Mouse (Mus musculus): ENCODE measurements around the gene Zfp790. TPM values are rescaled to one million over a fixed set of nuclear protein-coding genes. Genes with fewer than 3 reads are reported as not detected.
"Not testable (repeated sequence)": the region's sequence is repeated elsewhere in the genome, so short reads cannot be mapped to it uniquely, and the experiment has no call there.

Gene Zfp790
- polyA plus RNA-seq, 1 experiment from 2014 or later, result 9.1 TPM

DNA sequence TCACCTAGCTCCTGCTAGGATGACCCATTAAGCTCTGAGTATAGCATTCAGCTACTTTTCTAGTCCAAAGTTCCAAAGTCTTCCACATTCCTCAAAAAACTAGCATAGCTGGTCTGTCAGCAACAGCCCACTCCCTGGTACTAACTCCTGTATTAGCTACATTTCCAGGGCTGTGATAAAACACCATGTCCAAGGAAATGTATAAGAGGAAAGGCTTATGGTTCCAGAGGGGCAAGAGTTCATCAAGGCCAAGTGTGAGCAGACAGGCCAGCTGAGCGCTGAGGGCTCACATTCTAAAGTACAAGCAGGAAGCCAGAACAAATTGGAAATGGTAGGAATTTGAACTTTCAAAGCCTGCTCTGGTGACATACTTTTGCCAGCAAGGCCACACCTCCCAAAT, 26.2 kb downstream of the Zfp790 start:
- H3K4me3 ChIP-seq, result no peak overlapping the region
- H3K4me2 ChIP-seq, result no peak overlapping the region
- no peaks in the 10 kb centered on the region for H3K27me3 ChIP-seq (replicated peaks)
- no peak overlapping the region for H3K27ac ChIP-seq (replicated peaks)
- H3K9me3 ChIP-seq, result no peaks in the 10 kb centered on the region
- no peaks in the 10 kb centered on the region for H3K4me1 ChIP-seq
- peaks cover 35% of the 10 kb centered on the region for H3K36me3 ChIP-seq
- no peak for ATAC-seq (ENCODE audit: extremely low read depth, insufficient number of reproducible peaks, low FRiP score, low TSS enrichment)
- no peak overlapping the region for H3K9ac ChIP-seq
- WGBS, result 75% methylated on average over 1 of the region's 1 CpGs

DNA sequence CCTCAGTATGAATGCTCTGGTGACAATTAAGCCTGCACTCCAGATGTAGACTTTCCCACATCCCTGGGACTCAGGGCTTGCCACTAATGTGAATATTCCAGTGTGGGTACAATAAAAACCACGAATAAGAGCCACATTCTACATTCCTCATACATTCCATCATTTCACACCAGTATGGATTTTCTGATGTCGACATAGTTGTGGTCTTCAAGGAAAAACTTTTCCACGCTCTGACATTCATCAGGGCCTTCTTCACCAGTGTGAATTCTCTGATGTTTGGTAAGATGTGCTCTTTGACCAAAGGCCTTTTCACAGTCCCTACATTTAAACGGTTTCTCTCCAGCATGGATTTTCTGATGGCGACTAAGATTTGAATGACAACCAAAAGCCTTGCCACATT, 28.7 kb downstream of the Zfp790 start:
- Histone ChIP-seq H3K36me3 (peaks cover 55% of the 10 kb centered on the region), H3K9ac (no peak overlapping the region), H3K27me3 (replicated peaks) (no peaks in the 10 kb centered on the region), H3K4me2 (no peak overlapping the region), H3K4me1 (no peaks in the 10 kb centered on the region), H3K27ac (replicated peaks) (no peak overlapping the region), H3K9me3 (no peaks in the 10 kb centered on the region), H3K4me3 (no peak overlapping the region)
- 78% methylated on average over 5 of the region's 5 CpGs for WGBS
- ATAC-seq (ENCODE audit: extremely low read depth, insufficient number of reproducible peaks, low FRiP score, low TSS enrichment), result no peak

- Histone ChIP-seq H3K27ac (replicated peaks) (no peak overlapping the region), H3K9ac (peak overlapping the region; percentile 67), H3K27me3 (replicated peaks) (no peaks in the 10 kb centered on the region), H3K36me3 (peaks cover 21% of the 10 kb centered on the region; the same call in 1 of the 2 replicates), H3K4me1 (peaks cover 5% of the 10 kb centered on the region; the same call in 1 of the 2 replicates), H3K4me3 (peak overlapping the region; percentile 55), H3K9me3 (no peaks in the 10 kb centered on the region), H3K4me2 (peak overlapping the region; percentile 69)
- no peak for ATAC-seq (ENCODE audit: extremely low read depth, insufficient number of reproducible peaks, low FRiP score, low TSS enrichment)
- WGBS, result 45% methylated on average over 9 of the region's 9 CpGs
Measured at GRCm38 (mm10) chr7:29852831-29853218, 36.9 kb downstream of the Zfp790 start.

DNA sequence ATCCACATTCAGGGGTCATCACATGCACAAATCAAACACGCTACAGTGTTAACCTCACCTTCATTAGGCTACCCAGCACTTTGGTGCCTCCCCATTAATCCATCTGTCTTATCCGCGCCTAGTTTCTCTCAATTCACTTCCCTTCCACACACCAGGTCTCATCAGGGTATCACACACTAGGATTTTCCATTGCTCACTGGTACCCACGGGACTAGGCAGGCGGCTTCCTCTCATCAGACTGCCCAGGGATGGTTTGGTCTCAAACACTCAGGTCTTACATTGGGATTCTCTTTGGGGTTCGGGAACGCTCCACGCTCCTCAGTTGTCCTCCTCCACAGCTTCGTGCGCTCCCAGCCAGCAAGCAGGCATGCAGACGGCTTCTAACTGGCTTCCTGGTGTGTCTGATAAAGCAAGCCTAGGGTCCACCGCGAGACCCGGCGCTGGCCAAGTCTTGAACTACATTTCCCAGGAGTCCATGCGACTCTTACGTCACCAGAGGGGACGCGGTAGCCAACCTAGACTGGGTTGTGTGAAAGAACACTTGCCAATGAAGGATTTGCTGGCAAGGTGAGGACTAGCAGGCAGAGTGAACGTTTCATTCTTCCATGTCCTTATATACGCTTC, 37.4 kb downstream of the Zfp790 start, which contains the start of gene Zfp940:
TSS of gene Zfp940 (minus strand) at position 451 of the 624 bp plus-strand sequence.
- peak; percentile 88 for ATAC-seq (ENCODE audit: extremely low read depth, insufficient number of reproducible peaks, low FRiP score, low TSS enrichment)
- Histone ChIP-seq H3K4me2 (peak within 1 kb of the TSS; percentile 69), H3K9me3 (no peaks in the 10 kb centered on the region), H3K4me1 (peaks cover 5% of the 10 kb centered on the region; the same call in 1 of the 2 replicates), H3K36me3 (peaks cover 18% of the 10 kb centered on the region; the same call in 1 of the 2 replicates), H3K9ac (peak within 1 kb of the TSS; percentile 67), H3K27me3 (replicated peaks) (no peaks in the 10 kb centered on the region), H3K4me3 (peak within 1 kb of the TSS; percentile 55), H3K27ac (replicated peaks) (no peak within 1 kb of the TSS)
- 1% methylated on average over 21 of the region's 21 CpGs for WGBS

DNA sequence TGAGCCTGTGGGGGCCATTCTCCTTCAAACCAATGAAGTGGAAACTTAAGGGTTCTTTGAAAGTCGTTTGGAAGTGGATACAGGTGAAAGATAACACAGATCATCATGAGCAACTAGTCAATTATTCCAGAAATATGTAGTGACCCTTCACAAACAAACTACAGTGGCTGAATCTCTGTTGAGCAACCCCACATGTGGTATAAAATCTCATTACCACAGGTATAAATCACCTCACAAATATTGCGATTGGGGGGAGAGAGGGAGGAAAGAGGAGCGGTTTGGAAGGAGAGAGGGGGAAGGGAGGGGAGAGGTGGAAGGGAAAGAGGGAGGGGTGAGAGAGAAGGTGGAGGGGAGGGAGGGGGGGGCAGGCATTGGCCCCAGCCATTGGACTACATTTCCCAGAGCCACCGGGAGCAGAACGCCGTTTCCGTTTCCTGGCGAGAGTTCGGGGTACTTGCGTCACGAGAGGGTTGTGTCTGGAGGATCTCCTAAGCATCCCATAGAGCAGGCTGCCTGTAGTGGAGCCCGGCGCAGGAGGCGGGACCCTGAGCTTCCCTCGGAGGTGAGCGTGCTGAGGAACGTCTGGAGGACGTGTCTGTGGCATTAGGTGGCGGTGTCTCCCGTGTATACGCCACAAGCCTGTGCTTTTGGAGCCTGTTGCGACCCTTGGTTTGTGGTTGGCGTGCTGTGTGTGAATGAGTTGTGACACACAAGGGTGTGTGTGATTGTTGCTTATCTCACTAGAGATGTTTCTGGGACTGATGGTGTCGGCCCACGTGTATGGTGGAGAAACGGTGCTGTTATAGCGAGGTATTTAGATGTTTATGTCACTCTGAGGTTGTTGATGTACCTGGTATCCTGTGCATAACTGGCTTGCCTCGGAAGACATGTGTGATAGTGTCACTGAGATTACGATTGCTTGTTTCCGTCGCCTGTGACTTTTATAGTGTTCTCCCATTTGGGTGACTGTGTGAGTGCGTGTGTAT, 43.9 kb downstream of the Zfp790 start, which contains the start of gene Zfp420:
TSS of gene Zfp420 (plus strand) at position 448 of the 986 bp plus-strand sequence.
- peaks cover 7% of the 10 kb centered on the region for H3K4me1 ChIP-seq
- no peaks in the 10 kb centered on the region for H3K27me3 ChIP-seq (replicated peaks)
- peak within 1 kb of the TSS; percentile 85 for H3K9ac ChIP-seq
- H3K4me3 ChIP-seq, result peak within 1 kb of the TSS; percentile 72
- ATAC-seq (ENCODE audit: extremely low read depth, insufficient number of reproducible peaks, low FRiP score, low TSS enrichment), result peak; percentile 91
- peak within 1 kb of the TSS; percentile 39; the same call in 1 of the 2 replicates for H3K27ac ChIP-seq (replicated peaks)
- peak within 1 kb of the TSS; percentile 89 for H3K4me2 ChIP-seq
- 3% methylated on average over 32 of the region's 32 CpGs for WGBS
- peaks cover 5% of the 10 kb centered on the region; the same call in 1 of the 2 replicates for H3K36me3 ChIP-seq
- no peaks in the 10 kb centered on the region for H3K9me3 ChIP-seq

DNA sequence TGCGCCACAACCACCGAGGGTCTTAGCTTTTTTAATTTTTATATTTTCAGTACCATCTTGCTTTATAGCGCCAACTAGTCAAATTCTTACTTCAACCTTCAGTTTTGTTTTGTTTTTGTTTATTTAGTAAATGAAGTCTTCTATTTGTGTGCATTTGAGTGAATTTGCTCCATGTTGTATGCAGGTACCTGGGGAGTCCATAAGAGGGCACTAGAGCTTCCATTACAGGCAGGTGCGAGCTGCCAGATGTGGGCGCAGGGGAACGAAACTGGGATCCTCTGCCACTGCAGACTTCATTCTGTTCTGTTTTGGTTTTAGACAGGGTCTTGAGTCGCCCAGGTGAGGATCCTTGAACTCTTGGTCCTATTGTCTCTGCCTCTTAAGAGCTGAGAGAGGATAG, 45.7 kb downstream of the Zfp790 start:
- peaks cover 7% of the 10 kb centered on the region for H3K4me1 ChIP-seq
- no peaks in the 10 kb centered on the region for H3K9me3 ChIP-seq
- WGBS, result 85% methylated on average over 7 of the region's 7 CpGs
- no peak overlapping the region for H3K4me2 ChIP-seq
- no peak overlapping the region for H3K27ac ChIP-seq (replicated peaks)
- H3K4me3 ChIP-seq, result no peak overlapping the region
- H3K27me3 ChIP-seq (replicated peaks), result no peaks in the 10 kb centered on the region
- peaks cover 5% of the 10 kb centered on the region; the same call in 1 of the 2 replicates for H3K36me3 ChIP-seq
- no peak; the same call in 1 of the 2 replicates for ATAC-seq (ENCODE audit: extremely low read depth, insufficient number of reproducible peaks, low FRiP score, low TSS enrichment)
- H3K9ac ChIP-seq, result no peak overlapping the region

GRCm38 (mm10) chr7:29874256-29874655, 58.3 kb downstream of the Zfp790 start:
- Histone ChIP-seq H3K4me3 (no peak overlapping the region), H3K4me2 (no peak overlapping the region), H3K27ac (replicated peaks) (no peak overlapping the region), H3K4me1 (no peaks in the 10 kb centered on the region), H3K27me3 (replicated peaks) (no peaks in the 10 kb centered on the region), H3K9me3 (peaks cover 58% of the 10 kb centered on the region), H3K36me3 (peaks cover 61% of the 10 kb centered on the region), H3K9ac (no peak overlapping the region)
- ATAC-seq (ENCODE audit: extremely low read depth, insufficient number of reproducible peaks, low FRiP score, low TSS enrichment), result no peak
- 90% methylated on average over 10 of the region's 10 CpGs for WGBS

DNA sequence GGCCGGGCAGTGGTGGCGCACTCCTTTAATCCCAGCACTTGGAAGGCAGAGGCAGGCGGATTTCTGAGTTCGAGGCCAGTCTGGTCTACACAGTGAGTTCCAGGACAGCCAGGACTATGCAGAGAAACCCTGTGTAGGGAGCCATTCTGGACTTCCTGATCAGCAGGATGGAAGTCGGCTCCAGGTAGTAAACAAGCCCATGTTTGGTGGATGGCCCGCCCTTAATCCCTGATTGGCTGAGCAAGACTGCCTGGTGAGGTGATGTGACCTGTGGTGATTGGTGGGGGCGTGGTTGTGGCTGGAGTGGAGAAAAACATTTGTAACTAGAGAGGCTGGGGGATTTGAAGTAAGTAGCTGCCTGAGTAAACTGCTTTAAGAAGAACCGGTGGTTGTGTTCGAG, 61.6 kb downstream of the Zfp790 start:
- peaks cover 41% of the 10 kb centered on the region for H3K9me3 ChIP-seq
- H3K4me2 ChIP-seq; H3K9ac ChIP-seq; H3K27ac ChIP-seq (replicated peaks); H3K4me1 ChIP-seq; H3K27me3 ChIP-seq (replicated peaks); ATAC-seq (ENCODE audit: extremely low read depth, insufficient number of reproducible peaks, low FRiP score, low TSS enrichment); H3K4me3 ChIP-seq: not testable (repeated sequence)
- WGBS, result 92% methylated on average over 9 of the region's 9 CpGs
- H3K36me3 ChIP-seq, result peaks cover 50% of the 10 kb centered on the region

- ATAC-seq (ENCODE audit: extremely low read depth, insufficient number of reproducible peaks, low FRiP score, low TSS enrichment), result no peak
- no peak overlapping the region for H3K27ac ChIP-seq (replicated peaks)
- H3K9ac ChIP-seq, result no peak overlapping the region
- no peak overlapping the region for H3K4me3 ChIP-seq
- WGBS, result 80% methylated on average over 7 of the region's 7 CpGs
- H3K27me3 ChIP-seq (replicated peaks), result no peaks in the 10 kb centered on the region
- peaks cover 28% of the 10 kb centered on the region for H3K36me3 ChIP-seq
- H3K9me3 ChIP-seq, result peaks cover 43% of the 10 kb centered on the region
- H3K4me2 ChIP-seq, result no peak overlapping the region
- H3K4me1 ChIP-seq, result no peaks in the 10 kb centered on the region
Measured at GRCm38 (mm10) chr7:29880056-29880455, 64.1 kb downstream of the Zfp790 start.
